ENCODE assay signal across 18 mouse cellular contexts in genomic region chr17:69239423-69239822, GRCm38 (mm10).
A peak's percentile ranks its signal among the peaks of the same experiment; 100 is the strongest.
DNase-seq lines count a peak whose midpoint lies in the region; ATAC-seq and TF ChIP-seq lines count a peak whose summit lies in the region.
"Had no signal": no experiment of that assay in that cellular context is flagged by ENCODE, and none has a peak within 500 bp of the region (broad histone marks: within the 10 kb centered on the region; RNA-seq: fewer than 3 reads in every experiment).

No protein-coding gene starts in this region.

- no peaks in the 10 kb centered on the region for H3K9me3 ChIP-seq in limb, embryonic 13.5 days
- H3K9me3 ChIP-seq in limb, embryonic 10.5 days (replicated peaks) = no peaks in the 10 kb centered on the region
- no peaks in the 10 kb centered on the region for H3K9me3 ChIP-seq in neural tube, embryonic 13.5 days
- H3K9me3 ChIP-seq in neural tube, embryonic 15.5 days (replicated peaks) = no peaks in the 10 kb centered on the region
- no peaks in the 10 kb centered on the region for H3K9me3 ChIP-seq in limb, embryonic 14.5 days (ENCODE audit: control insufficient read depth, low read length)
- H3K9me3 ChIP-seq: embryonic facial prominence, embryonic 10.5 days; embryonic facial prominence, embryonic 12.5 days; forebrain, embryonic 13.5 days; forebrain, embryonic 15.5 days had no signal

- WGBS in limb, embryonic 13.5 days = 66% methylated on average over 6 of the region's 6 CpGs
- WGBS in limb, embryonic 10.5 days = 85% methylated on average over 6 of the region's 6 CpGs
- 59% methylated on average over 6 of the region's 6 CpGs for WGBS in neural tube, embryonic 13.5 days
- WGBS in neural tube, embryonic 15.5 days = 58% methylated on average over 6 of the region's 6 CpGs
- 60% methylated on average over 6 of the region's 6 CpGs for WGBS in limb, embryonic 14.5 days

- no peak for TF ChIP-seq POLR2A in limb, embryonic 14.5 days (IDR thresholded peaks at IDR 0.05; ENCODE audit: borderline replicate concordance, extremely low read depth, insufficient read depth, insufficient read length)

- no peaks in the 10 kb centered on the region for H3K27me3 ChIP-seq in limb, embryonic 13.5 days
- H3K27me3 ChIP-seq in limb, embryonic 10.5 days (ENCODE audit: low read depth, poor library complexity, severe bottlenecking) = no peaks in the 10 kb centered on the region
- no peaks in the 10 kb centered on the region for H3K27me3 ChIP-seq in neural tube, embryonic 13.5 days
- no peaks in the 10 kb centered on the region for H3K27me3 ChIP-seq in neural tube, embryonic 15.5 days (replicated peaks)
- H3K27me3 ChIP-seq in limb, embryonic 14.5 days (ENCODE audit: control insufficient read depth, insufficient read depth, low read length) = no peaks in the 10 kb centered on the region
- H3K27me3 ChIP-seq: embryonic facial prominence, embryonic 12.5 days; forebrain, embryonic 13.5 days; forebrain, embryonic 15.5 days had no signal

- peak; percentile 62 for ATAC-seq in limb, embryonic 13.5 days (ENCODE audit: low FRiP score, low read depth)
- ATAC-seq in neural tube, embryonic 13.5 days (ENCODE audit: low read depth) = peak; percentile 36; the same call in 1 of the 2 replicates
- ATAC-seq in neural tube, embryonic 15.5 days (ENCODE audit: low FRiP score) = no peak
- peak; percentile 78 for ATAC-seq in limb, embryonic 14.5 days (ENCODE audit: low FRiP score, low read depth)
- ATAC-seq: forebrain, embryonic 15.5 days had no signal

- H3K9ac ChIP-seq in limb, embryonic 13.5 days = no peak overlapping the region
- H3K9ac ChIP-seq in neural tube, embryonic 13.5 days = no peak overlapping the region
- no peak overlapping the region for H3K9ac ChIP-seq in neural tube, embryonic 15.5 days (replicated peaks)
- no peak overlapping the region for H3K9ac ChIP-seq in limb, embryonic 14.5 days (ENCODE audit: low read depth, low read length, severe bottlenecking)
- H3K9ac ChIP-seq: embryonic facial prominence, embryonic 12.5 days; forebrain, embryonic 13.5 days; forebrain, embryonic 15.5 days had no signal

- H3K4me3 ChIP-seq in limb, embryonic 13.5 days = no peak overlapping the region
- H3K4me3 ChIP-seq in limb, embryonic 10.5 days = no peak overlapping the region
- H3K4me3 ChIP-seq in neural tube, embryonic 13.5 days = no peak overlapping the region
- H3K4me3 ChIP-seq in neural tube, embryonic 15.5 days (replicated peaks) = no peak overlapping the region
- H3K4me3 ChIP-seq in limb, embryonic 14.5 days (replicated peaks; ENCODE audit: low read length) = no peak overlapping the region
- H3K4me3 ChIP-seq: embryonic facial prominence, embryonic 10.5 days; embryonic facial prominence, embryonic 12.5 days; forebrain, embryonic 13.5 days; forebrain, embryonic 15.5 days had no signal

- DNase-seq in limb, embryonic 10.5 days (ENCODE audit: low spot score) = no peak
- DNase-seq in limb, embryonic 14.5 days (ENCODE audit: low spot score) = no peak
- no peak for DNase-seq in cerebellum, adult 11-12 months
- DNase-seq: adrenal gland, adult 2 months; adrenal gland, postnatal 10 days; adrenal gland, postnatal 25 days; cerebellum, adult 11 months; cerebellum, adult 2 months; cerebellum, adult 9-10 months; cerebellum, postnatal 10 days; cerebellum, postnatal 25 days had no signal

- H3K27ac ChIP-seq in limb, embryonic 13.5 days = no peak overlapping the region
- H3K27ac ChIP-seq in limb, embryonic 10.5 days = no peak overlapping the region
- no peak overlapping the region; the same call in 1 of the 2 replicates for H3K27ac ChIP-seq in neural tube, embryonic 13.5 days (replicated peaks)
- H3K27ac ChIP-seq in neural tube, embryonic 15.5 days (replicated peaks) = no peak overlapping the region
- H3K27ac ChIP-seq in limb, embryonic 14.5 days (replicated peaks; ENCODE audit: low read depth, low read length) = no peak overlapping the region
- H3K27ac ChIP-seq: embryonic facial prominence, embryonic 10.5 days; embryonic facial prominence, embryonic 12.5 days; forebrain, embryonic 13.5 days; forebrain, embryonic 15.5 days had no signal

- no peak overlapping the region for H3K4me2 ChIP-seq in limb, embryonic 13.5 days (replicated peaks)
- H3K4me2 ChIP-seq in neural tube, embryonic 13.5 days = no peak overlapping the region
- no peak overlapping the region for H3K4me2 ChIP-seq in neural tube, embryonic 15.5 days
- no peak overlapping the region for H3K4me2 ChIP-seq in limb, embryonic 14.5 days (replicated peaks; ENCODE audit: low read depth, low read length, severe bottlenecking)
- H3K4me2 ChIP-seq: embryonic facial prominence, embryonic 12.5 days; forebrain, embryonic 13.5 days; forebrain, embryonic 15.5 days had no signal

- H3K4me1 ChIP-seq in limb, embryonic 13.5 days = 0 out of 2 replicates have a peak, but pooled peaks cover 3% of the 10 kb centered on the region
- no peaks in the 10 kb centered on the region for H3K4me1 ChIP-seq in limb, embryonic 10.5 days
- H3K4me1 ChIP-seq in neural tube, embryonic 13.5 days (replicated peaks) = no peaks in the 10 kb centered on the region
- no peaks in the 10 kb centered on the region for H3K4me1 ChIP-seq in neural tube, embryonic 15.5 days
- no peaks in the 10 kb centered on the region for H3K4me1 ChIP-seq in limb, embryonic 14.5 days (ENCODE audit: control insufficient read depth, insufficient read depth, low read length)
- H3K4me1 ChIP-seq: embryonic facial prominence, embryonic 10.5 days; embryonic facial prominence, embryonic 12.5 days; forebrain, embryonic 13.5 days; forebrain, embryonic 15.5 days had no signal

- H3K36me3 ChIP-seq in limb, embryonic 13.5 days = peaks cover 43% of the 10 kb centered on the region
- peaks cover 3% of the 10 kb centered on the region; the same call in 1 of the 2 replicates for H3K36me3 ChIP-seq in limb, embryonic 10.5 days
- no peaks in the 10 kb centered on the region for H3K36me3 ChIP-seq in neural tube, embryonic 13.5 days
- peaks cover 7% of the 10 kb centered on the region; the same call in 1 of the 2 replicates for H3K36me3 ChIP-seq in neural tube, embryonic 15.5 days
- peaks cover 29% of the 10 kb centered on the region for H3K36me3 ChIP-seq in limb, embryonic 14.5 days (ENCODE audit: control insufficient read depth, insufficient read depth, low read length)
- H3K36me3 ChIP-seq: embryonic facial prominence, embryonic 10.5 days; forebrain, embryonic 15.5 days had no signal
